Mouse (Mus musculus): Measurements from ENCODE around the gene Pank4.

Pank4 gene

DNA sequence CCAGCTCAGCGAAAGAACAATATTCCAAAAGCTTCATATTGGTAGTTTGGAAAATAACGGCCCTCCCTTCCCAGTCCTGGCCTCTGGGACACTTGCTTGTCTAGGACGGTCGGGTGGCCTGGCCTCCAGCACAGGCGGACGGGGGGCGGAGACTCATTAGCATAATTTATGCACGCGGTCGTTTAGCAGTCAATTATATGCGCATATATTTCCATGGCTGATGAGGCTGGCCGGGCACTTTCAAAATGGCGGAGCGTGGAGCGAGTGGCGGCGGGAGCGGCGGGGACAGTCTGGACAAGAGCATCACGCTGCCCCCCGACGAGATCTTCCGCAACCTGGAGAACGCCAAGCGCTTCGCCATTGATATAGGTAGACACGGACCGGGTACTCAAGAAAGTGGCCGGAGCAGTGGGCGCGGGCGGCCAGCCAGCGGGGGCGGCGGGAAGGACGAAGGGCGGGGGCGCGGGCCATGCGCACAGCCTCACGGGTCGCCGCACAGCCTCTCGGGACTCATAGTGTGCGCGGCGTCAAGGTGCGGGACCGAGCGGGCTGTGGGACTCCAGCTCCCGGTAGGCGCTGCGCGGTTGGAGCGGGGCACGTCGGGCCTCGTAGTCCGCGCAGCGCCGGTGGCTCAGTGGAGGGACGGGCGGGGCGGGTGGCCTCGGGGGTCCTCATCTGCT is at the start of gene Pank4:
TSS of gene Pank4 (plus strand) at position 223 of the 680 bp plus-strand sequence.
- CTCF ChIA-PET: interaction anchor here (0.5 to 0.8 kb wide), 3 partner anchors 24 to 100 kb away, joined by 3 read pairs; no protein-coding TSS in a partner anchor

- CTCF ChIA-PET: no interaction called here
Observed at GRCm38 (mm10) chr4:154914252-154914651, 49.7 kb upstream of the Pank4 start.

DNA sequence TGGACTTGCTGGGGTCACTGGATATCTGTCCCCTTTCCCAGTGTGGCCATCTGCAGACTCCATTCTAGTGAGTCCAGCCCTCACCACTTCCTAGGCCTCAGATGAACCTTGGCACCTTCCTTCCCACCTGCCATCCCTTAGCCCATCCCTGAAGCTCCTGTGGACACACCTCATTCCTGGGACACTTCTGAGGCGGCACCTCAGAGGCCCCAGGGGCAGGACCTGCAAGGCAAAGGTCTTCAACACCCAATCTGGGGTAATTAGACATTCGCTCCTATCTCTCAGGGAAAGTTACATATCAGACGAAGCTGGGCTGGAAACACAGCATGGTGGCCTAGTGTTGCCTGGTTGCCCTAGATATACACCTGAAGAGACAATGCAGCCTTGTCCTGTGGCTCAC is 49.2 kb upstream of the Pank4 start:
- CTCF ChIA-PET: no interaction called here

DNA sequence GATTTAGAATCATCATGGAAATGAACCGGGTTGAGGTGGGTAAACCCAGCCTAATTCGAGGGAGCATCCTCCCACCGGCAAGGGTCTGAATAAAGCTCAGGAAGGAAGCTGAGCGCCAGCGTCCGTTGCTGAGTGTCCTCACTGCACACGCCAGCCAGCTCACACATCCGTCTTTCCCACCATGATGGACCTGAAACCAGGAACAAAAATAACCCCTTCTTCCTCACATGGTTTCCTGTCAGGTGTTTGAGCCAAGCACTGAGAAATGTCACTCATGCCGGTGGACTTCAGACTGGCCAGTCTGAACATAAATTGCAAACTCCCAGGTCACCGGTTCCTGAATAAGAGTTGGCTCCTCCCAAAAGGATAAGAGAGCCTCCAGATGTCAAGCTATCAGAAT is 48.6 kb upstream of the Pank4 start:
- CTCF ChIA-PET: no interaction called here

DNA sequence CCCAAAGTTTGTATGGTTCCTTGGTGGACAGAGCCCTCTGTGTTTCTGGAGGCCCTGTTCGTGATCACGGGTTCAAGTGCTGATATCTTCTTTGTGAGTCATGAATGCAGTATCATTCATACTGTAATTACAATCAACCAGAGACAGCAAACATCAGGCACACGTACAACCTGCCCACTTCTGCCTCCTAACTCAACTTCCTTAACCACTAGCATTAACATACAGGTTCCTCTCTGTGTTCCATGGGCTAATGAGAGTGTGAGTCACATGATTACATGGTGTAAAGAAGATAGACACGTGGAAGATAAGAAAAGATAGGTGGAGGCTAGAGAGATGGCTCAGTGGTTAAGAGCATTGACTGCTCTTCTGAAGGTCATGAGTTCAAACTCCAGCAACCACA is 47.3 kb upstream of the Pank4 start:
- CTCF ChIA-PET: no interaction called here

GRCm38 (mm10) chr4:154922291-154922690 is 41.6 kb upstream of the Pank4 start:
- CTCF ChIA-PET: no interaction called here

DNA sequence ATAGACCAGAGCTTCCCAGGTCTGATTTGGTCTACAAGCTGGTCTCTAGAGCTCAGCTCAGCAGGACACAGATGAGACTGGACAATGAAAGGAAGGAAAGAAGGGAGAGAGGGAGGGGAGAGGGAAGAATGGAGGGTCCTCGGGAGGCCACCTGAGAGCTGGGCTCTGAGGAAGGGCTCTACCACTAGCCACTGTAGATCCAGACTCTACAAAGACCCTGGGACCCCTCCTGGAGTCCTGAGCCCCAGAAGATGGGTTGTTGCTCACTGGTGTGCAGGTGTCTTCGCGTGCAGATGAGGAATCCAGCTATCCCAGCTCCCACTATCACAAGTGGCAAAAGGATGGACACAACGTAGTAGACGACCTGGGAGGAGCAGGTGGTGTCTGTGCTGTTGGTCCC is 41.0 kb upstream of the Pank4 start:
- CTCF ChIA-PET: interaction anchor here (0.6 to 0.9 kb wide), 2 partner anchors 13 to 77 kb away, joined by 3 to 4 read pairs; no protein-coding TSS in a partner anchor

GRCm38 (mm10) chr4:154925413-154925812 is 38.5 kb upstream of the Pank4 start:
- CTCF ChIA-PET: no interaction called here

DNA sequence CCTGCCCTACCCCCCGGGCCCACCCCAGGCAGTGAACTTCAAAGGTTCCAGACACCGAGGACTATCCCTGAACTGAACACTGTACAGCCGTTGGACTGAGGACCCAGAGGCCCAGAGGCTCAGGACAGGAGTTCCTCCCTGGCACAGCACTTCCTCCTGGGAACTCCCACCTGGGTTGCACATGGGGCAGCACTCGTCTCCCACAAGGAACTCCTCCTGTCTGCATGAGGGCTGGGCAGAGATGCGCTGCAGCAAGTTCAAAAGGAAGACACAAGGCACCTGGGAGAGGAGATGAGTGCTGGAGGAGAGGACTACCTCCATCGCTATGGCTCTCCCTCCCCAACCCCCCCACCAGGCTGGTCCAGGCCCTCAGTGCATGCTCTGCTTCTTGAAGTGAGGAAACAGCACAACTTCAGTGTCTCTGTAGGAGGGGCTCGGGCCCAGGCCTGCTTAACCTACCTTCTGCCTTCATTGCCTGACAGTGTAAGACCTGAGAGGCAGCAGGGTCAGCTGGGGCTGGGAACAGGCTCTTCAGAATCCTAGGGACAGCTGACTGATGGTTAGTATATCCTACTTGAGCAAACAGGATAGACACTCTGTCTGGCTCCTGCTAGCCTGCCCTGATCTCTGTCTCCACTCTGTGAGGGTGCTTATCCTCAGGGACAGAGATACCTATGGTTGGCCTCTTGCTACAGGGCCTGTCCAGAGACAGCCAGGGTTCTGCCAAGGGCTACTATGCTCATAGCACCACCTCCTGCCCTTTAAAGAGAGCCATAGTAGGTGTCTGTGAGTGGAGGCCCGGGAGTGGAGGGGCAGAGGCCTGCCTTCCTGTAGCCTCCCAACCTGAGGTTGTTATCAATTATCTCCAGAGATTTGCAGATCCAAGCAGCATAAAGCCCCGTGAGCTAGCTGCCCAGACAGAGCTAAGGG is 36.7 kb upstream of the Pank4 start:
- CTCF ChIA-PET: no interaction called here

DNA sequence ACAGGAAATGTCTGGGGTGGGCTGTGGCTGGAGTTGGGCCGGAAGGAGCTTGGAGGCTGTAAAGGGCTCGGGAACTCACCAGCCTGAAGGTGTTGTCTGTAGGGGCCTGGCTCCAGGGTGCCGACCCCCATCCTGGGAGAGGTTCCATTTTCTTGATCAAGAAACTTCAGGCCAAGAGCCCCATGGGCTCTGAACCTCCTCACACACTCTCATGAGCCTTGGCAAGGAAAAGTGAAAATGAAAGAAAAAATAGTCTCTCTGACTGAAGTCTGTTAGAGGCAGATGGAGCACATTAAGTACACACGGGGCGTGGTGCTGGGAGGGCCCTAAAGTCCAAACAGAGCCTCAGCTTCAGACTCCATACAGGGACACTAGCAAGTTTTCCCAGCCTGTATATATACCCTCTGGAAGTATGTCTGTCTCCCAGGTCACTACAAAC is 36.0 kb upstream of the Pank4 start:
- CTCF ChIA-PET: no interaction called here

- CTCF ChIA-PET: no interaction called here
Observed at GRCm38 (mm10) chr4:154928395-154929087, 35.4 kb upstream of the Pank4 start, which contains the start of gene Tnfrsf14. Gene Tnfrsf14, minus strand, starts transcription at chr4:154928563.

- CTCF ChIA-PET: no interaction called here
Observed at GRCm38 (mm10) chr4:154929088-154929660, 34.7 kb upstream of the Pank4 start.

- CTCF ChIA-PET: interaction anchor here (0.6 kb wide), 1 partner anchor 14 kb away, joined by 3 read pairs; no protein-coding TSS in a partner anchor
Observed at GRCm38 (mm10) chr4:154933306-154933907, 30.5 kb upstream of the Pank4 start.

GRCm38 (mm10) chr4:154934800-154935199 is 29.1 kb upstream of the Pank4 start:
- CTCF ChIA-PET: interaction anchor here (1.1 kb wide), 1 partner anchor 15 kb away, joined by 3 read pairs; no protein-coding TSS in a partner anchor

DNA sequence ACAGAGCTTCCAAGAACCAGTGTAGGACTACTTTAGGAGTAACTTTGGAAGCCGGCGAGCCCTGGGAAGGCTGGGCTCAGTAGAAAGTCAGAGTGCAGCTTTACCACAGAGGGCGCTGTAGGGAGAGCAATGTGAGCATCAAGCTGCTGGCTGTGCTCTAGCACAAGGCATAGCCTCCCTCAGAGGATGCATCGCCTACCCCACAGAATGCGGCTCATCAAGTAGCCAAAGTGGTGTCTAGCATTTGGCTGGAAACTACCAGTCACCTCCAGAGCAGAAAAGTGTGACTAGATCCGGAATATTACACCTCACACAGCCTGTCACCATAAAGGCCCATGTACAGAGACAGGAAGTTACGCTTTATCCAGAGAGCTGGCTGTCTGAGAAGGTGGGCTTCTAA is 28.1 kb upstream of the Pank4 start:
- CTCF ChIA-PET: interaction anchor here (0.6 kb wide), 1 partner anchor 13 kb away, joined by 3 read pairs; no protein-coding TSS in a partner anchor

GRCm38 (mm10) chr4:154936542-154937255 is 27.2 kb upstream of the Pank4 start:
- CTCF ChIA-PET: interaction anchor here (0.7 kb wide), 1 partner anchor 129 kb away, joined by 3 read pairs; no protein-coding TSS in a partner anchor

GRCm38 (mm10) chr4:154937746-154938145 is 26.2 kb upstream of the Pank4 start:
- CTCF ChIA-PET: interaction anchor here (1.4 kb wide), 1 partner anchor 25 kb away, joined by 3 read pairs; no protein-coding TSS in a partner anchor

GRCm38 (mm10) chr4:154940156-154940555 is 23.8 kb upstream of the Pank4 start:
- CTCF ChIA-PET: no interaction called here

GRCm38 (mm10) chr4:154941831-154942230 is 22.1 kb upstream of the Pank4 start:
- CTCF ChIA-PET: no interaction called here

DNA sequence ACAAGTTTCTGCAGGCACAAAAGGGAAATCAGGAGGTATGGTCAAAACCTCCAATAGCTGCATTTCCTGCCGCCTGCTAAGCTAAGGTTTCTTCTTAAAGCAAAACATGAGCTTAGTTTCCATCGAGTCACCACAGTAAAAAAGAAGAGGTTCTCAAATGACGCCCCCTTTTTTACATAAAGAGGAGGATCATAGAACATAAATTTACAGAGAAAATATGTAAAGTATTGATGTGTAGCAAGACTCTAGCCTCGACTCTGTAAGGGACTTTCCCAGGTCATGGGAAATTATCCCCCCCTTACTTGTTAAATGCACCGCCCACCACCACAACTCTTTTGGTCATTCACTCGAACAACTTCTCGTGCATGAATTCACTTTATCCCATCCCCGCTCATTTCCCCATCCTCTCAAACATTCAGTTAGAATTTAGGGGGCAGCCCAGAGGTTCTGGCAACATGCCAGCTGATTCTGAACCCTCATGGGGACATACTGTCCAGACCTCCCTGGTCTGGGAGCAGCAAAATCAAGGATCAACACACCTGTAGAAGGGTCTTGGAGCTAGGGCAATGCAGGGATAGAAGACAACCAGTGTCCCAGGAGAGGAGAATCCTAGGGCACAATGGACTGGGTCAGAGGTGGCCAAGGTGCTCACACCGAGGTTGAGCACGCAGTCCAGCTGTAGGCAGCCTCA is 21.1 kb upstream of the Pank4 start:
- CTCF ChIA-PET: no interaction called here
